In the genomic region with DNA sequence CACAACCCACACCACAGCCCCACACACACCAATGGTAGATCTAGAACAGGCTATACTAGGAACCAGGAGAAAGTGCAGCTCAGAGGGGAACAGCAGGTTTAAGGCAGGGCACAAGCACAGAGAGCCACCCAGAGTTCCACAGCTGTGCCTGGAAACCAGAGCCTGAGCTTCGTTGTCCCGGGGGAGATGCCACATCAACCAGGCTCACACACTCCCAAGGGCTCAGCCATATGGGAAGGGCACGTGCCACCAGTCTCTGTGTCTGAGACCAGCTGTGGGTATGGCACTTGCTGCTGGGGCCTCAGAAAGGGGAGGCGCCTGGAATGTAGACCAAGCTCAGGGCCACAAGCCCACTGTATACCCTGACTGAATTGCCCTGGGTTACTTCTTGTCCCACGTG, we compare ENCODE assay signal across 13 mouse cellular contexts. TPM values are rescaled to one million over a fixed set of nuclear protein-coding genes. Genes with fewer than 3 reads are reported as not detected.
DNase-seq lines count a peak whose midpoint lies in the region; ATAC-seq lines count a peak whose summit lies in the region.
"Had no signal": no experiment of that assay in that cellular context is flagged by ENCODE, and none has a peak within 500 bp of the region (broad histone marks: within the 10 kb centered on the region; RNA-seq: fewer than 3 reads in every experiment).

No protein-coding gene starts in this region.

- H3K4me3 ChIP-seq in embryonic facial prominence, embryonic 11.5 days (ENCODE audit: low read depth, low read length) = no peak overlapping the region
- H3K4me3 ChIP-seq in embryonic facial prominence, embryonic 10.5 days = no peak overlapping the region
- no peak overlapping the region for H3K4me3 ChIP-seq in kidney, embryonic 16.5 days (ENCODE audit: low read length)
- no peak overlapping the region for H3K4me3 ChIP-seq in forebrain, embryonic 15.5 days

- H3K36me3 ChIP-seq in embryonic facial prominence, embryonic 11.5 days (replicated peaks; ENCODE audit: control insufficient read depth, insufficient read depth, low read depth, low read length) = peaks cover 11% of the 10 kb centered on the region
- peaks cover 91% of the 10 kb centered on the region for H3K36me3 ChIP-seq in embryonic facial prominence, embryonic 10.5 days (replicated peaks)
- H3K36me3 ChIP-seq in kidney, embryonic 16.5 days (ENCODE audit: insufficient read depth, low read length) = peaks cover 20% of the 10 kb centered on the region
- H3K36me3 ChIP-seq in forebrain, embryonic 15.5 days = peaks cover 25% of the 10 kb centered on the region

- no peaks in the 10 kb centered on the region for H3K9me3 ChIP-seq in embryonic facial prominence, embryonic 11.5 days (replicated peaks; ENCODE audit: control insufficient read depth, low read length)
- H3K9me3 ChIP-seq in embryonic facial prominence, embryonic 10.5 days = no peaks in the 10 kb centered on the region
- no peaks in the 10 kb centered on the region for H3K9me3 ChIP-seq in kidney, embryonic 16.5 days (ENCODE audit: low read length)
- H3K9me3 ChIP-seq in forebrain, embryonic 15.5 days = no peaks in the 10 kb centered on the region

- WGBS in embryonic facial prominence, embryonic 11.5 days = 84% methylated on average over 5 of the region's 5 CpGs
- WGBS in embryonic facial prominence, embryonic 10.5 days = 89% methylated on average over 5 of the region's 5 CpGs
- WGBS in kidney, embryonic 16.5 days = 65% methylated on average over 5 of the region's 5 CpGs
- WGBS in forebrain, embryonic 15.5 days = 51% methylated on average over 5 of the region's 5 CpGs

- ATAC-seq in embryonic facial prominence, embryonic 11.5 days (replicated peaks; ENCODE audit: insufficient number of reproducible peaks, low FRiP score, low TSS enrichment, low read depth) = peak; percentile 21; the same call in 1 of the 2 replicates
- ATAC-seq in kidney, embryonic 16.5 days (ENCODE audit: low FRiP score, low TSS enrichment) = 0 out of 2 replicates have a peak, but pooled peaks have one; percentile 22
- ATAC-seq in forebrain, embryonic 15.5 days (replicated peaks) = no peak

- no peak overlapping the region for H3K27ac ChIP-seq in embryonic facial prominence, embryonic 11.5 days (replicated peaks; ENCODE audit: low read depth, low read length)
- H3K27ac ChIP-seq in embryonic facial prominence, embryonic 10.5 days (replicated peaks) = no peak overlapping the region
- H3K27ac ChIP-seq in kidney, embryonic 16.5 days (ENCODE audit: low read length) = no peak overlapping the region
- H3K27ac ChIP-seq in forebrain, embryonic 15.5 days (replicated peaks) = peak overlapping the region; percentile 16; the same call in 1 of the 2 replicates

- H3K27me3 ChIP-seq in embryonic facial prominence, embryonic 11.5 days (ENCODE audit: control insufficient read depth, insufficient read depth, low read length) = no peaks in the 10 kb centered on the region
- H3K27me3 ChIP-seq in embryonic facial prominence, embryonic 10.5 days (replicated peaks; ENCODE audit: low read depth, poor library complexity, severe bottlenecking) = no peaks in the 10 kb centered on the region
- no peaks in the 10 kb centered on the region for H3K27me3 ChIP-seq in kidney, embryonic 16.5 days (ENCODE audit: insufficient read depth, low read length)
- H3K27me3 ChIP-seq in forebrain, embryonic 15.5 days = no peaks in the 10 kb centered on the region

- H3K4me2 ChIP-seq in embryonic facial prominence, embryonic 11.5 days (ENCODE audit: low read depth, low read length) = no peak overlapping the region
- H3K4me2 ChIP-seq in kidney, embryonic 16.5 days (replicated peaks; ENCODE audit: low read depth, low read length) = no peak overlapping the region
- H3K4me2 ChIP-seq in forebrain, embryonic 15.5 days (replicated peaks) = no peak overlapping the region

- DNase-seq in embryonic facial prominence, embryonic 11.5 days (ENCODE audit: low spot score) = no peak
- no peak for DNase-seq in embryonic facial prominence, embryonic 10.5 days (ENCODE audit: low spot score)
- no peak for DNase-seq in kidney, adult 8-10 months
- peak; percentile 21 for DNase-seq in mesoderm, embryonic 11.5 days (ENCODE audit: low read depth, low spot score)
- no peak for DNase-seq in cerebellum, adult 9-10 months
- no peak for DNase-seq in frontal cortex, postnatal 36 days (ENCODE audit: low spot score in 2 of 2)
- DNase-seq: cerebellum, adult 9-11 months; gastrocnemius, postnatal 14 days; liver; lung, postnatal 14 days; right cerebral cortex, postnatal 14 days had no signal

- H3K9ac ChIP-seq in embryonic facial prominence, embryonic 11.5 days (replicated peaks; ENCODE audit: low read length) = no peak overlapping the region
- H3K9ac ChIP-seq in kidney, embryonic 16.5 days (replicated peaks; ENCODE audit: low read length) = no peak overlapping the region
- H3K9ac ChIP-seq in forebrain, embryonic 15.5 days (replicated peaks) = no peak overlapping the region

- H3K4me1 ChIP-seq in embryonic facial prominence, embryonic 11.5 days (ENCODE audit: control insufficient read depth, insufficient read depth, low read length) = no peaks in the 10 kb centered on the region; the same call in 1 of the 2 replicates
- H3K4me1 ChIP-seq in embryonic facial prominence, embryonic 10.5 days = peaks cover 26% of the 10 kb centered on the region
- H3K4me1 ChIP-seq in kidney, embryonic 16.5 days (ENCODE audit: insufficient read depth, low read length) = peaks cover 8% of the 10 kb centered on the region
- H3K4me1 ChIP-seq in forebrain, embryonic 15.5 days = peaks cover 62% of the 10 kb centered on the region

RNA-seq across cellular contexts. Expression of a gene that starts 36.9 kb away (rescaled TPM):
- 26.4 and 31.0 TPM in 2 replicates for polyA plus RNA-seq in embryonic facial prominence, embryonic 11.5 days (2014; fragmentation: Nextera tagmentation; extraction: Ambion mirVana)
- polyA plus RNA-seq in embryonic facial prominence, embryonic 10.5 days (2016; fragmentation: Nextera tagmentation; extraction: Ambion mirVana) = 21.8 and 26.5 TPM in 2 replicates
- polyA plus RNA-seq in kidney, embryonic 16.5 days (2015; fragmentation: Nextera tagmentation; extraction: Ambion mirVana) = 18.2 and 20.6 TPM in 2 replicates
- 45.9 and 48.3 TPM in 2 replicates for polyA plus RNA-seq in forebrain, embryonic 15.5 days (2015; fragmentation: Nextera tagmentation; extraction: Ambion mirVana)
